Mouse (Mus musculus): ENCODE measurements around the gene BC037034. TPM values are rescaled to one million over a fixed set of nuclear protein-coding genes. Genes with fewer than 3 reads are reported as not detected.
A peak's percentile ranks its signal among the peaks of the same experiment; 100 is the strongest.
"Not testable (repeated sequence)": the region's sequence is repeated elsewhere in the genome, so short reads cannot be mapped to it uniquely, and the experiment has no call there.

Gene BC037034
- polyA plus RNA-seq, 1 experiment: not detected

DNA sequence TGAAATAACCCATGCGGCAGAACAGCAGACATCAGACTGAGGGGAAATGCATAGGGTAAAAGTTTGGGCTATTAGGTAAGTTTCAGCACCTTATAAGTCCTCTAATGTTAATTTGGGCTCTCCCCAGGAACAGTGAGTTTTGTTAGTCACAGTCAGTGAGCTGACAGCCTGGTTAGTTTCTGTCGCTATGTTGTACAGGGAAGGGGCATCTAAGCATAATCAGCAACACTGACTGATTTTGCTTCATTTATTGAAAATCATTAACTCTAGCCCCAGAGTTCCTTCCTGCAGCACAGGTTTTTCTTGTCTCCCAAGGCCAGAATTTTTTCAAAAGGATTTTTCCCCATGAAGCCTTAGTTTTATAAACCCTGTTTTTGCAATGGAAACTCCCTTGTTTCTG is 30.1 kb downstream of the BC037034 start:
- H3K4me1 ChIP-seq (ENCODE audit: control insufficient read depth, insufficient read depth, low read length): no peaks in the 10 kb centered on the region

DNA sequence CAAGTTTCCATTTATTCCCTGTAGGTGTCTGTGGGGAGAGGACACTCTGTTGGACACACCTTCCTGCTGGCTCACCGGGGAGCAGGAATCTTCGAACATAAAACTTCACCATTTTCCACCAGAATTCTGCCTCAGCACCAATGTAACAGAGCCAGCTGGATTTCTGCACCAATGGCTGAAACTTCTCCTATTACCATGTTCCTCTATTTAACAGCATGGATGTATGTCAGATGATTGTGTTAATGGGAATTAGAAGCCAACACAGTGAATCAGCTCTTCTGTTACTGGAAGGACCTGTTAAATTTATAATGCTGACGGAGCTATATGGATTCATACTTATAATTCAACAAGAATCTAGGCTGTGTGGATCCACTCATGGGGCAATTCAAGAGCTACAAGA is 34.3 kb downstream of the BC037034 start:
- 91% methylated on average over 3 of the region's 3 CpGs for WGBS
- H3K4me3 ChIP-seq (ENCODE audit: insufficient read depth, low read depth, low read length): no peak overlapping the region
- no peaks in the 10 kb centered on the region for H3K4me1 ChIP-seq (ENCODE audit: control insufficient read depth, insufficient read depth, low read length)
- no peak for TF ChIP-seq POLR2A (IDR thresholded peaks at IDR 0.05; ENCODE audit: insufficient read depth, low read depth, low read length)
- TF ChIP-seq CTCF (IDR thresholded peaks at IDR 0.05; ENCODE audit: insufficient read depth, low read depth, low read length): no peak
- no peak overlapping the region for H3K27ac ChIP-seq (ENCODE audit: insufficient read depth, low read depth, low read length)

More for the DNA sequence above, 30.1 kb downstream of the BC037034 start:
- TF ChIP-seq POLR2A (IDR thresholded peaks at IDR 0.05; ENCODE audit: insufficient read depth, low read depth, low read length) (no peak), CTCF (IDR thresholded peaks at IDR 0.05; ENCODE audit: insufficient read depth, low read depth, low read length) (no peak)
- Histone ChIP-seq H3K4me3 (ENCODE audit: insufficient read depth, low read depth, low read length) (no peak overlapping the region), H3K27ac (ENCODE audit: insufficient read depth, low read depth, low read length) (no peak overlapping the region)
- 94% methylated on average over 2 of the region's 2 CpGs for WGBS

DNA sequence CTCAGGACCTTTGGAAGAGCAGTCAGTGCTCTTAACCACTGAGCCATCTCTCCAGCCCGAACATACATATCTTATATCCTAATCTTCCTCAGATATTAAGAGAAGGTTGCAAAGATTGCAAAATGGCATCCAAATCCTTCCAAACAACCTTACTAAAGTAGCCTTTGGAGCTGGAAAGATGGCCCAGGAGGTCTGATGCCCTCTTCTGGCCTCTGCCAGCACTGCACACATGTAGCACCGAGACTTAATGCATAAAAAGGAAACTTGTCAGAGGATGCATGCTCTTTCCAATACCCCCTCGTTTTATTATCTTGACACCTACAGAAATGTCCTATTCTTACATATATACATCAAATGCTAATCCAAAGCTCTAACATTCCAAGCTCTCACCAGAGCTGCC is 35.8 kb downstream of the BC037034 start:
- Histone ChIP-seq H3K4me3 (ENCODE audit: insufficient read depth, low read depth, low read length) (no peak overlapping the region), H3K27ac (ENCODE audit: insufficient read depth, low read depth, low read length) (no peak overlapping the region), H3K4me1 (ENCODE audit: control insufficient read depth, insufficient read depth, low read length) (no peaks in the 10 kb centered on the region)
- 54% methylated on average over 3 of the region's 3 CpGs for WGBS
- no peak for TF ChIP-seq CTCF (IDR thresholded peaks at IDR 0.05; ENCODE audit: insufficient read depth, low read depth, low read length)
- TF ChIP-seq POLR2A (IDR thresholded peaks at IDR 0.05; ENCODE audit: insufficient read depth, low read depth, low read length): no peak

GRCm38 (mm10) chr5:138227367-138227766 is 36.5 kb downstream of the BC037034 start:
- no peak for TF ChIP-seq CTCF (IDR thresholded peaks at IDR 0.05; ENCODE audit: insufficient read depth, low read depth, low read length)
- TF ChIP-seq POLR2A (IDR thresholded peaks at IDR 0.05; ENCODE audit: insufficient read depth, low read depth, low read length): no peak
- Histone ChIP-seq H3K27ac (ENCODE audit: insufficient read depth, low read depth, low read length) (no peak overlapping the region), H3K4me3 (ENCODE audit: insufficient read depth, low read depth, low read length) (no peak overlapping the region), H3K4me1 (ENCODE audit: control insufficient read depth, insufficient read depth, low read length) (no peaks in the 10 kb centered on the region)
- 73% methylated on average over 2 of the region's 2 CpGs for WGBS

GRCm38 (mm10) chr5:138226491-138226890 is 37.3 kb downstream of the BC037034 start:
- H3K4me1 ChIP-seq (ENCODE audit: control insufficient read depth, insufficient read depth, low read length): no peaks in the 10 kb centered on the region
- H3K27ac ChIP-seq (ENCODE audit: insufficient read depth, low read depth, low read length): no peak overlapping the region
- WGBS: 76% methylated on average over 4 of the region's 4 CpGs
- H3K4me3 ChIP-seq (ENCODE audit: insufficient read depth, low read depth, low read length): no peak overlapping the region
- TF ChIP-seq POLR2A (IDR thresholded peaks at IDR 0.05; ENCODE audit: insufficient read depth, low read depth, low read length) (no peak), CTCF (IDR thresholded peaks at IDR 0.05; ENCODE audit: insufficient read depth, low read depth, low read length) (no peak)

DNA sequence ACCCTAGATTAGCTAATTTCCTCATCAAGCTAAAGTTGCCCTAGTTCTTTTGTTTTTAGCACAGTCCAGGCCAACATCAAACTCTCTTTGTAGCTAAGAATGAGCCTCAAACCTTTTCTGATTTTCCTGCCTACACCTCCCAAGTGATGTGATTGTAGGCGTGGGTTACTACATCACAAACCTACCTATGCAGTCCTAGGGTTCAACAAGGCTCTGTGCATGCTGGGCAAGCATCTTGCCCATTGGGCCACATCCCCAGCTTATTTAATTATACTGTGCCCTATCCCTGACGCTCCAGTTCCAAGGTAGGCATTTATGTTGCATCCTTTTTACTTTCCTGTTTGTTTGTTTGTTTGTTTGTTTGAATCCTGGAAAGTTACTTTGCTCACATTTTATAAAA is 38.1 kb downstream of the BC037034 start, which contains the start of gene Nxpe5:
Gene Nxpe5 (plus strand): TSS at position 199 of the 400 bp plus-strand sequence.
- TF ChIP-seq CTCF (IDR thresholded peaks at IDR 0.05; ENCODE audit: insufficient read depth, low read depth, low read length) (no peak), POLR2A (IDR thresholded peaks at IDR 0.05; ENCODE audit: insufficient read depth, low read depth, low read length) (no peak)
- 61% methylated on average over 2 of the region's 2 CpGs for whole genome bisulfite sequencing
- Histone ChIP-seq H3K4me1 (ENCODE audit: control insufficient read depth, insufficient read depth, low read length) (no peaks in the 10 kb centered on the region), H3K4me3 (ENCODE audit: insufficient read depth, low read depth, low read length) (no peak within 1 kb of the TSS), H3K27ac (ENCODE audit: insufficient read depth, low read depth, low read length) (no peak within 1 kb of the TSS)

GRCm38 (mm10) chr5:138223287-138223686 is 40.5 kb downstream of the BC037034 start:
- WGBS: 35% methylated on average over 3 of the region's 3 CpGs
- Histone ChIP-seq H3K4me1 (ENCODE audit: control insufficient read depth, insufficient read depth, low read length) (no peaks in the 10 kb centered on the region), H3K27ac (ENCODE audit: insufficient read depth, low read depth, low read length) (no peak overlapping the region), H3K4me3 (ENCODE audit: insufficient read depth, low read depth, low read length) (no peak overlapping the region)
- no peak for TF ChIP-seq CTCF (IDR thresholded peaks at IDR 0.05; ENCODE audit: insufficient read depth, low read depth, low read length)
- no peak for TF ChIP-seq POLR2A (IDR thresholded peaks at IDR 0.05; ENCODE audit: insufficient read depth, low read depth, low read length)

GRCm38 (mm10) chr5:138222111-138222510 is 41.7 kb downstream of the BC037034 start:
- 22% methylated on average over 4 of the region's 4 CpGs for WGBS

GRCm38 (mm10) chr5:138219864-138220263 is 44.0 kb downstream of the BC037034 start:
- WGBS: 45% methylated on average over 2 of the region's 2 CpGs
- Histone ChIP-seq H3K4me3 (ENCODE audit: insufficient read depth, low read depth, low read length) (no peak overlapping the region), H3K27ac (ENCODE audit: insufficient read depth, low read depth, low read length) (no peak overlapping the region), H3K4me1 (ENCODE audit: control insufficient read depth, insufficient read depth, low read length) (no peaks in the 10 kb centered on the region)
- TF ChIP-seq POLR2A (IDR thresholded peaks at IDR 0.05; ENCODE audit: insufficient read depth, low read depth, low read length): no peak
- TF ChIP-seq CTCF (IDR thresholded peaks at IDR 0.05; ENCODE audit: insufficient read depth, low read depth, low read length): no peak

More at GRCm38 (mm10) chr5:138222111-138222510, 41.7 kb downstream of the BC037034 start:
- H3K27ac ChIP-seq (ENCODE audit: insufficient read depth, low read depth, low read length): no peak overlapping the region
- H3K4me3 ChIP-seq (ENCODE audit: insufficient read depth, low read depth, low read length): no peak overlapping the region
- TF ChIP-seq CTCF (IDR thresholded peaks at IDR 0.05; ENCODE audit: insufficient read depth, low read depth, low read length) (0 out of 2 replicates have a peak, but pooled peaks have one; percentile 31), POLR2A (IDR thresholded peaks at IDR 0.05; ENCODE audit: insufficient read depth, low read depth, low read length) (no peak)
- H3K4me1 ChIP-seq (ENCODE audit: control insufficient read depth, insufficient read depth, low read length): no peaks in the 10 kb centered on the region

GRCm38 (mm10) chr5:138216632-138217031 is 47.2 kb downstream of the BC037034 start:
- H3K27ac ChIP-seq (ENCODE audit: insufficient read depth, low read depth, low read length); H3K4me1 ChIP-seq (ENCODE audit: control insufficient read depth, insufficient read depth, low read length); H3K4me3 ChIP-seq (ENCODE audit: insufficient read depth, low read depth, low read length): not testable (repeated sequence)
- WGBS: 91% methylated on average over 13 of the region's 13 CpGs

Other genes with a start within 250 kb of the BC037034 start
- not detected in 2 replicates for gene Smok3a, start 242.8 kb downstream of the BC037034 start, polyA plus RNA-seq (2012; ENCODE audit: insufficient read depth, insufficient read length, low replicate concordance, missing spikeins)
- gene Smok3b, start 242.6 kb downstream of the BC037034 start, polyA plus RNA-seq (2012; ENCODE audit: insufficient read depth, insufficient read length, low replicate concordance, missing spikeins): not detected in 2 replicates
- not detected in 2 replicates for gene Smok3c, start 210.8 kb downstream of the BC037034 start, polyA plus RNA-seq (2012; ENCODE audit: insufficient read depth, insufficient read length, low replicate concordance, missing spikeins)
- not detected in 2 replicates for gene Zkscan1, start 178.9 kb downstream of the BC037034 start, polyA plus RNA-seq (2012; ENCODE audit: insufficient read depth, insufficient read length, low replicate concordance, missing spikeins)
- not detected in 2 replicates for gene Zscan21, start 147.1 kb downstream of the BC037034 start, polyA plus RNA-seq (2012; ENCODE audit: insufficient read depth, insufficient read length, low replicate concordance, missing spikeins)
- not detected in 2 replicates for gene Zfp113, start 108.3 kb downstream of the BC037034 start, polyA plus RNA-seq (2012; ENCODE audit: insufficient read depth, insufficient read length, low replicate concordance, missing spikeins)
- gene Cops6, start 103.0 kb downstream of the BC037034 start, polyA plus RNA-seq (2012; ENCODE audit: insufficient read depth, insufficient read length, low replicate concordance, missing spikeins): not detected in 2 replicates
- not detected in 2 replicates for gene Ap4m1, start 92.0 kb downstream of the BC037034 start, polyA plus RNA-seq (2012; ENCODE audit: insufficient read depth, insufficient read length, low replicate concordance, missing spikeins)
- not detected in 2 replicates for gene Mcm7, start 91.6 kb downstream of the BC037034 start, polyA plus RNA-seq (2012; ENCODE audit: insufficient read depth, insufficient read length, low replicate concordance, missing spikeins)
- gene Taf6, start 76.6 kb downstream of the BC037034 start, polyA plus RNA-seq (2012; ENCODE audit: insufficient read depth, insufficient read length, low replicate concordance, missing spikeins): not detected in 2 replicates
- 309 TPM in 1 of 2 replicates, not detected in the other for gene Cnpy4, start 76.5 kb downstream of the BC037034 start, polyA plus RNA-seq (2012; ENCODE audit: insufficient read depth, insufficient read length, low replicate concordance, missing spikeins)
- gene Mblac1, start 69.7 kb downstream of the BC037034 start, polyA plus RNA-seq (2012; ENCODE audit: insufficient read depth, insufficient read length, low replicate concordance, missing spikeins): not detected in 2 replicates
- not detected in 2 replicates for gene Nxpe5, start 38.1 kb downstream of the BC037034 start, polyA plus RNA-seq (2012; ENCODE audit: insufficient read depth, insufficient read length, low replicate concordance, missing spikeins)
- gene Lamtor4, start 8.6 kb downstream of the BC037034 start, polyA plus RNA-seq (2012; ENCODE audit: insufficient read depth, insufficient read length, low replicate concordance, missing spikeins): not detected in 2 replicates
- not detected in 2 replicates for gene Gal3st4, start 8.8 kb upstream of the BC037034 start, polyA plus RNA-seq (2012; ENCODE audit: insufficient read depth, insufficient read length, low replicate concordance, missing spikeins)
- gene Gm43720, start 15.9 kb upstream of the BC037034 start, polyA plus RNA-seq (2012; ENCODE audit: insufficient read depth, insufficient read length, low replicate concordance, missing spikeins): not detected in 2 replicates
- not detected in 2 replicates for gene Gpc2, start 16.0 kb upstream of the BC037034 start, polyA plus RNA-seq (2012; ENCODE audit: insufficient read depth, insufficient read length, low replicate concordance, missing spikeins)
- gene Stag3, start 16.2 kb upstream of the BC037034 start, polyA plus RNA-seq (2012; ENCODE audit: insufficient read depth, insufficient read length, low replicate concordance, missing spikeins): not detected in 2 replicates
- gene Pvrig, start 77.9 kb upstream of the BC037034 start, polyA plus RNA-seq (2012; ENCODE audit: insufficient read depth, insufficient read length, low replicate concordance, missing spikeins): not detected in 2 replicates
- not detected in 2 replicates for gene Zfp157, start 177.4 kb upstream of the BC037034 start, polyA plus RNA-seq (2012; ENCODE audit: insufficient read depth, insufficient read length, low replicate concordance, missing spikeins)

All from olfactory bulb, adult 2 months (tissue).